In genomic region chr3:103839711-103840110, GRCm38 (mm10) we compare ENCODE assay signal across 21 mouse cellular contexts. TPM values are rescaled to one million over a fixed set of nuclear protein-coding genes. Genes with fewer than 3 reads are reported as not detected.
"Had no signal": no experiment of that assay in that cellular context is flagged by ENCODE, and none has a peak within 500 bp of the region (broad histone marks: within the 10 kb centered on the region; RNA-seq: fewer than 3 reads in every experiment).

No protein-coding gene starts in this region.

- H3K9ac ChIP-seq: limb, embryonic 12.5 days; limb, embryonic 15.5 days; liver, embryonic 14.5 days; liver, postnatal 0 days; lung, embryonic 15.5 days; midbrain, embryonic 13.5 days; neural tube, embryonic 13.5 days had no signal

- ATAC-seq: inflammation-experienced regulatory T-cells, adult 6 months; intestine, embryonic 16.5 days; liver, postnatal 0 days; midbrain, embryonic 13.5 days; midbrain, embryonic 16.5 days had no signal

- H3K4me1 ChIP-seq: limb, embryonic 12.5 days; limb, embryonic 15.5 days; lung, embryonic 15.5 days; midbrain, embryonic 10.5 days; midbrain, embryonic 13.5 days; neural tube, embryonic 13.5 days had no signal

- H3K4me3 ChIP-seq: limb, embryonic 12.5 days; limb, embryonic 15.5 days; lung, embryonic 15.5 days; megakaryocyte, embryonic 14.5 days; midbrain, embryonic 10.5 days; midbrain, embryonic 13.5 days; myocyte; neural tube, embryonic 13.5 days had no signal

- H3K9me3 ChIP-seq: limb, embryonic 15.5 days; lung, embryonic 15.5 days; midbrain, embryonic 10.5 days; midbrain, embryonic 13.5 days; neural tube, embryonic 13.5 days had no signal

- H3K27me3 ChIP-seq: limb, embryonic 12.5 days; limb, embryonic 15.5 days; lung, embryonic 15.5 days; megakaryocyte, embryonic 14.5 days; midbrain, embryonic 13.5 days; neural tube, embryonic 13.5 days had no signal

- H3K27ac ChIP-seq: limb, embryonic 12.5 days; limb, embryonic 15.5 days; liver, embryonic 14.5 days; lung, embryonic 15.5 days; midbrain, embryonic 10.5 days; midbrain, embryonic 13.5 days; neural tube, embryonic 13.5 days had no signal

- H3K36me3 ChIP-seq: limb, embryonic 12.5 days; limb, embryonic 15.5 days; lung, embryonic 15.5 days; midbrain, embryonic 10.5 days; midbrain, embryonic 13.5 days; neural tube, embryonic 13.5 days had no signal

- DNase-seq: left cerebral cortex, postnatal 4 days; liver, postnatal 0 days; lung, postnatal 10 days; lung, postnatal 36 days; thymus, adult 2 months; thymus, postnatal 14 days; thymus, postnatal 4 days had no signal

- H3K4me2 ChIP-seq: limb, embryonic 12.5 days; limb, embryonic 15.5 days; liver, embryonic 11.5 days; lung, embryonic 15.5 days; midbrain, embryonic 13.5 days; neural tube, embryonic 13.5 days had no signal

RNA-seq across cellular contexts. Expression of gene Bcl2l15, which starts 7.3 kb away (rescaled TPM):
- polyA plus RNA-seq: limb, embryonic 12.5 days; midbrain, embryonic 10.5 days had no signal

RNA-seq across cellular contexts. Expression of gene Gm43064, which starts 30.3 kb away (rescaled TPM):
- polyA plus RNA-seq: liver, postnatal 0 days; midbrain, embryonic 13.5 days; small intestine, adult 2 months had no signal
